Mouse (Mus musculus) kidney, embryonic 14.5 days (tissue): ENCODE measurements around the gene Narf. TPM values are rescaled to one million over a fixed set of nuclear protein-coding genes. Genes with fewer than 3 reads are reported as not detected.

Experiments used
- ATAC-seq: fragments of 200-750 bp; cut with Nextera tagmentation; 2 replicates; pipeline ENCODE4 v1.8.0; 2017; ENCODE audit warnings: moderate number of reproducible peaks, mild to moderate bottlenecking, moderate TSS enrichment, moderate library complexity; ENCODE audit not compliant: low FRiP score, low TSS enrichment
- H3K27ac ChIP-seq: fragments of 300-500 bp; sonication (generic); 2 replicates; pipeline ENCODE4 v1.5.1; 2014; ENCODE audit warnings: low read depth, mild to moderate bottlenecking, low read length, moderate library complexity, mixed read lengths
- H3K27me3 ChIP-seq: fragments of 300-500 bp; sonication (generic); 2 replicates; pipeline ENCODE4 v1.6.1; 2014; ENCODE audit warnings: mild to moderate bottlenecking, low read length; ENCODE audit not compliant: control insufficient read depth, insufficient read depth
- H3K36me3 ChIP-seq: fragments of 300-500 bp; sonication (generic); 2 replicates; pipeline ENCODE4 v1.6.1; 2014; ENCODE audit warnings: low read length, mixed read lengths; ENCODE audit not compliant: control insufficient read depth, insufficient read depth
- H3K4me1 ChIP-seq: fragments of 300-500 bp; sonication (generic); 2 replicates; pipeline ENCODE4 v1.6.1; 2014; ENCODE audit warnings: low read length, mixed read lengths; ENCODE audit not compliant: control insufficient read depth, insufficient read depth
- H3K4me2 ChIP-seq: fragments of 300-500 bp; sonication (generic); replicated peaks from 2 replicates; pipeline ENCODE4 v1.6.1; 2014; ENCODE audit warnings: low read depth, mild to moderate bottlenecking, low read length
- H3K4me3 ChIP-seq: fragments of 300-500 bp; sonication (generic); 2 replicates; pipeline ENCODE4 v1.5.1; 2014; ENCODE audit warnings: mild to moderate bottlenecking, low read length
- H3K9ac ChIP-seq: fragments of 300-500 bp; sonication (generic); 2 replicates; pipeline ENCODE4 v1.6.1; 2014; ENCODE audit warnings: low read depth, mild to moderate bottlenecking, low read length, moderate library complexity
- H3K9me3 ChIP-seq: fragments of 300-500 bp; sonication (generic); 2 replicates; pipeline ENCODE4 v1.6.1; 2016; ENCODE audit warnings: low read length; ENCODE audit not compliant: control insufficient read depth
- WGBS: fragments of 180-500 bp; shearing (Covaris S2); extraction: QIAGEN DNeasy Blood & Tissue Kit; methylation state at CpG from one replicate; pipeline ENCODE4 v1.1.7; 2014; 5-methylcytosine and 5-hydroxymethylcytosine counted together
- polyA plus RNA-seq: library from polyadenylated mRNA; unstranded; fragments of >200 nt; fragmentation: Nextera tagmentation; extraction: Ambion mirVana; gene quantifications from 2 replicates; pipeline ENCODE4 v1.2.1, GENCODE M21; 2014

Narf gene
- polyA plus RNA-seq, 1 experiment from 2014 or later: 53.1 TPM

DNA sequence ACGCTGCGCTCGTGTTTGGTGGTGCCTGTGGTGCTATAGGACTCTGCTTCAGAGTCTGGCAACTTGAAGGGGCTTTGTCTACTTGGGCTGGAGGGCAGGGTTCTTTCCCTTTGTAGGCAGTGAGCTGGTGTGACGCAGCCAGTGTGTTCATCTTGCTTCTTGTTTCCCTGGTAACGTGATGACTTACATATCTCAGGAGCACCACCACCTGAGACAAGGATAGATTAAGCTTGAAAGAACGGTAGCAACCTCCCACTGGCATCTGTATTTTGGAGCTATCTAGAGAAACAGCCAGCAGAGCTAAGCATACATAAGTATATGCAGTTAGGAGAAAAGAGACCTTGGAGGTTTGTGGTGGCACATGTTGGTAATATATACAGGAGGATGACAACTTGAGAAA is 68.3 kb downstream of the Narf start:
- no peak overlapping the region for H3K4me3 ChIP-seq
- no peak overlapping the region for H3K27ac ChIP-seq
- peaks cover 3% of the 10 kb centered on the region; the same call in 1 of the 2 replicates for H3K9me3 ChIP-seq
- H3K4me2 ChIP-seq: no peak overlapping the region
- no peak overlapping the region for H3K9ac ChIP-seq
- no peak for ATAC-seq
- H3K36me3 ChIP-seq: peaks cover 83% of the 10 kb centered on the region
- no peaks in the 10 kb centered on the region for H3K4me1 ChIP-seq
- 95% methylated on average over 6 of the region's 6 CpGs for WGBS
- no peaks in the 10 kb centered on the region for H3K27me3 ChIP-seq

Other genes starting within 250 kb of the Narf start
- 49.8 and 78.9 TPM in 2 replicates for gene Csnk1d, start 245.9 kb upstream of the Narf start, polyA plus RNA-seq
- gene Cd7, start 197.8 kb upstream of the Narf start, polyA plus RNA-seq: not detected in 2 replicates
- not detected in 2 replicates for gene Sectm1b, start 173.7 kb upstream of the Narf start, polyA plus RNA-seq
- gene Sectm1a, start 156.0 kb upstream of the Narf start, polyA plus RNA-seq: 0.22 and 0.26 TPM in 2 replicates
- not detected in 2 replicates for gene Tex19.2, start 118.6 kb upstream of the Narf start, polyA plus RNA-seq
- gene Tex19.1, start 91.1 kb upstream of the Narf start, polyA plus RNA-seq: not detected in 2 replicates
- gene Uts2r, start 77.0 kb upstream of the Narf start, polyA plus RNA-seq: not detected in 2 replicates
- 10.1 and 10.3 TPM in 2 replicates for gene Hexdc, start 32.8 kb upstream of the Narf start, polyA plus RNA-seq
- 28.5 and 31.3 TPM in 2 replicates for gene Ogfod3, start 32.5 kb upstream of the Narf start, polyA plus RNA-seq
- 24.5 and 33.0 TPM in 2 replicates for gene Cybc1, start 7.9 kb upstream of the Narf start, polyA plus RNA-seq
- gene Foxk2, start 22.7 kb downstream of the Narf start, polyA plus RNA-seq: 10.5 and 10.8 TPM in 2 replicates
- gene Wdr45b, start 117.2 kb downstream of the Narf start, polyA plus RNA-seq: 84.5 and 101 TPM in 2 replicates
- 3.2 and 4.3 TPM in 2 replicates for gene Rab40b, start 151.0 kb downstream of the Narf start, polyA plus RNA-seq
- 6.3 and 7.4 TPM in 2 replicates for gene Fn3krp, start 184.1 kb downstream of the Narf start, polyA plus RNA-seq
- gene Fn3k, start 197.7 kb downstream of the Narf start, polyA plus RNA-seq: 0.81 and 1.4 TPM in 2 replicates
- gene Tbcd, start 214.7 kb downstream of the Narf start, polyA plus RNA-seq: 19.4 and 35.1 TPM in 2 replicates